Mouse (Mus musculus): Measurements from ENCODE around the gene Ctdsp2. TPM values are rescaled to one million over a fixed set of nuclear protein-coding genes. Genes with fewer than 3 reads are reported as not detected.

The Ctdsp2 gene
- polyA plus RNA-seq, 1 experiment: 57.5 TPM

GRCm38 (mm10) chr10:126931760-126932139 lies 46.8 kb upstream of the Ctdsp2 start:
- H3K79me3 ChIP-seq (ENCODE audit: low read depth): no peaks in the 10 kb centered on the region
- no peak overlapping the region for H3K4me3 ChIP-seq (ENCODE audit: insufficient read depth, poor library complexity, severe bottlenecking)
- no peaks in the 10 kb centered on the region for H3K79me2 ChIP-seq (ENCODE audit: control insufficient read depth, insufficient read depth)
- no peaks in the 10 kb centered on the region for H3K36me3 ChIP-seq (ENCODE audit: control insufficient read depth, insufficient read depth)
- TF ChIP-seq MAX (IDR thresholded peaks at IDR 0.05): no peak
- no peak for TF ChIP-seq MYOD1 (IDR thresholded peaks at IDR 0.05; ENCODE audit: control insufficient read depth, insufficient read length, low read depth)
- no peak for TF ChIP-seq CEBPB (IDR thresholded peaks at IDR 0.05; ENCODE audit: low read depth)
- no peak for TF ChIP-seq MYOG (IDR thresholded peaks at IDR 0.05; ENCODE audit: control insufficient read depth, extremely low read depth, insufficient read length)
- no peak for TF ChIP-seq USF1 (IDR thresholded peaks at IDR 0.05; ENCODE audit: low read depth)
- no peak for TF ChIP-seq CTCF (IDR thresholded peaks at IDR 0.05; ENCODE audit: control insufficient read depth, insufficient read depth, insufficient read length)
- no peak for TF ChIP-seq FOSL1 (IDR thresholded peaks at IDR 0.05; ENCODE audit: insufficient read depth, low read length, poor library complexity, severe bottlenecking)
- no peaks in the 10 kb centered on the region for H3K27me3 ChIP-seq (ENCODE audit: control insufficient read depth, insufficient read depth, insufficient read length)
- no peak overlapping the region for H3ac ChIP-seq (ENCODE audit: control insufficient read depth, insufficient read length, low read depth)

- Histone ChIP-seq H3K4me3 (ENCODE audit: insufficient read depth, poor library complexity, severe bottlenecking) (no peak overlapping the region), H3K79me3 (ENCODE audit: low read depth) (no peaks in the 10 kb centered on the region)
- TF ChIP-seq MYOG (IDR thresholded peaks at IDR 0.05; ENCODE audit: control insufficient read depth, extremely low read depth, insufficient read length) (no peak), CEBPB (IDR thresholded peaks at IDR 0.05; ENCODE audit: low read depth) (no peak), FOSL1 (IDR thresholded peaks at IDR 0.05; ENCODE audit: insufficient read depth, low read length, poor library complexity, severe bottlenecking) (no peak), MYOD1 (IDR thresholded peaks at IDR 0.05; ENCODE audit: control insufficient read depth, insufficient read length, low read depth) (no peak), MAX (IDR thresholded peaks at IDR 0.05) (no peak), CTCF (IDR thresholded peaks at IDR 0.05; ENCODE audit: control insufficient read depth, insufficient read depth, insufficient read length) (no peak), USF1 (IDR thresholded peaks at IDR 0.05; ENCODE audit: low read depth) (no peak)
Measured at GRCm38 (mm10) chr10:126934561-126934960, 44.0 kb upstream of the Ctdsp2 start.

GRCm38 (mm10) chr10:126935121-126935520 lies 43.4 kb upstream of the Ctdsp2 start:
- TF ChIP-seq USF1 (IDR thresholded peaks at IDR 0.05; ENCODE audit: low read depth) (no peak), MYOD1 (IDR thresholded peaks at IDR 0.05; ENCODE audit: control insufficient read depth, insufficient read length, low read depth) (no peak)
- Histone ChIP-seq H3K36me3 (ENCODE audit: control insufficient read depth, insufficient read depth) (no peaks in the 10 kb centered on the region), H3K27me3 (ENCODE audit: control insufficient read depth, insufficient read depth, insufficient read length) (no peaks in the 10 kb centered on the region), H3K79me3 (ENCODE audit: low read depth) (no peaks in the 10 kb centered on the region), H3K79me2 (ENCODE audit: control insufficient read depth, insufficient read depth) (no peaks in the 10 kb centered on the region), H3ac (ENCODE audit: control insufficient read depth, insufficient read length, low read depth) (no peak overlapping the region), H3K4me3 (ENCODE audit: insufficient read depth, poor library complexity, severe bottlenecking) (no peak overlapping the region)

More at GRCm38 (mm10) chr10:126934561-126934960, 44.0 kb upstream of the Ctdsp2 start:
- H3K79me2 ChIP-seq (ENCODE audit: control insufficient read depth, insufficient read depth): no peaks in the 10 kb centered on the region
- H3K27me3 ChIP-seq (ENCODE audit: control insufficient read depth, insufficient read depth, insufficient read length): no peaks in the 10 kb centered on the region
- H3K36me3 ChIP-seq (ENCODE audit: control insufficient read depth, insufficient read depth): no peaks in the 10 kb centered on the region
- H3ac ChIP-seq (ENCODE audit: control insufficient read depth, insufficient read length, low read depth): no peak overlapping the region

GRCm38 (mm10) chr10:126935556-126936381 lies 42.7 kb upstream of the Ctdsp2 start:
- peak overlapping the region; percentile 3 for H3ac ChIP-seq (ENCODE audit: control insufficient read depth, insufficient read length, low read depth)
- no peaks in the 10 kb centered on the region for H3K36me3 ChIP-seq (ENCODE audit: control insufficient read depth, insufficient read depth)
- no peaks in the 10 kb centered on the region for H3K79me2 ChIP-seq (ENCODE audit: control insufficient read depth, insufficient read depth)
- TF ChIP-seq CEBPB (IDR thresholded peaks at IDR 0.05; ENCODE audit: low read depth): no peak
- peak; percentile 7 for TF ChIP-seq FOSL1 (IDR thresholded peaks at IDR 0.05; ENCODE audit: insufficient read depth, low read length, poor library complexity, severe bottlenecking)
- no peaks in the 10 kb centered on the region for H3K79me3 ChIP-seq (ENCODE audit: low read depth)
- H3K27me3 ChIP-seq (ENCODE audit: control insufficient read depth, insufficient read depth, insufficient read length): no peaks in the 10 kb centered on the region
- H3K4me3 ChIP-seq (ENCODE audit: insufficient read depth, poor library complexity, severe bottlenecking): no peak overlapping the region

- TF ChIP-seq CTCF (IDR thresholded peaks at IDR 0.05; ENCODE audit: control insufficient read depth, insufficient read depth, insufficient read length): no peak
- no peak for TF ChIP-seq USF1 (IDR thresholded peaks at IDR 0.05; ENCODE audit: low read depth)
- no peak for TF ChIP-seq CEBPB (IDR thresholded peaks at IDR 0.05; ENCODE audit: low read depth)
- no peak for TF ChIP-seq MYOD1 (IDR thresholded peaks at IDR 0.05; ENCODE audit: control insufficient read depth, insufficient read length, low read depth)
- TF ChIP-seq MYOG (IDR thresholded peaks at IDR 0.05; ENCODE audit: control insufficient read depth, extremely low read depth, insufficient read length): no peak
- TF ChIP-seq FOSL1 (IDR thresholded peaks at IDR 0.05; ENCODE audit: insufficient read depth, low read length, poor library complexity, severe bottlenecking): no peak
- TF ChIP-seq MAX (IDR thresholded peaks at IDR 0.05): no peak
Measured at GRCm38 (mm10) chr10:126940949-126941348, 37.6 kb upstream of the Ctdsp2 start.

GRCm38 (mm10) chr10:126945531-126945930 lies 33.0 kb upstream of the Ctdsp2 start:
- H3K79me3 ChIP-seq (ENCODE audit: low read depth): no peaks in the 10 kb centered on the region
- TF ChIP-seq CTCF (IDR thresholded peaks at IDR 0.05; ENCODE audit: control insufficient read depth, insufficient read depth, insufficient read length): no peak
- TF ChIP-seq MYOD1 (IDR thresholded peaks at IDR 0.05; ENCODE audit: control insufficient read depth, insufficient read length, low read depth): no peak
- no peak for TF ChIP-seq MAX (IDR thresholded peaks at IDR 0.05)

More at GRCm38 (mm10) chr10:126940949-126941348, 37.6 kb upstream of the Ctdsp2 start:
- no peaks in the 10 kb centered on the region for H3K36me3 ChIP-seq (ENCODE audit: control insufficient read depth, insufficient read depth)
- H3ac ChIP-seq (ENCODE audit: control insufficient read depth, insufficient read length, low read depth): no peak overlapping the region
- no peak overlapping the region for H3K4me3 ChIP-seq (ENCODE audit: insufficient read depth, poor library complexity, severe bottlenecking)
- H3K79me3 ChIP-seq (ENCODE audit: low read depth): no peaks in the 10 kb centered on the region
- no peaks in the 10 kb centered on the region for H3K79me2 ChIP-seq (ENCODE audit: control insufficient read depth, insufficient read depth)
- peaks cover 4% of the 10 kb centered on the region for H3K27me3 ChIP-seq (ENCODE audit: control insufficient read depth, insufficient read depth, insufficient read length)

More at GRCm38 (mm10) chr10:126945531-126945930, 33.0 kb upstream of the Ctdsp2 start:
- H3K79me2 ChIP-seq (ENCODE audit: control insufficient read depth, insufficient read depth): no peaks in the 10 kb centered on the region
- H3K4me3 ChIP-seq (ENCODE audit: insufficient read depth, poor library complexity, severe bottlenecking): no peak overlapping the region
- no peak overlapping the region for H3ac ChIP-seq (ENCODE audit: control insufficient read depth, insufficient read length, low read depth)
- peaks cover 4% of the 10 kb centered on the region for H3K27me3 ChIP-seq (ENCODE audit: control insufficient read depth, insufficient read depth, insufficient read length)
- no peaks in the 10 kb centered on the region for H3K36me3 ChIP-seq (ENCODE audit: control insufficient read depth, insufficient read depth)
